Mouse (Mus musculus) lung, postnatal 10 days (tissue): ENCODE measurements around the gene D630003M21Rik.

Experiments used
- DNase-seq: peaks from one replicate; pipeline ENCODE4 v3.0.0; 2021

The D630003M21Rik gene

DNA sequence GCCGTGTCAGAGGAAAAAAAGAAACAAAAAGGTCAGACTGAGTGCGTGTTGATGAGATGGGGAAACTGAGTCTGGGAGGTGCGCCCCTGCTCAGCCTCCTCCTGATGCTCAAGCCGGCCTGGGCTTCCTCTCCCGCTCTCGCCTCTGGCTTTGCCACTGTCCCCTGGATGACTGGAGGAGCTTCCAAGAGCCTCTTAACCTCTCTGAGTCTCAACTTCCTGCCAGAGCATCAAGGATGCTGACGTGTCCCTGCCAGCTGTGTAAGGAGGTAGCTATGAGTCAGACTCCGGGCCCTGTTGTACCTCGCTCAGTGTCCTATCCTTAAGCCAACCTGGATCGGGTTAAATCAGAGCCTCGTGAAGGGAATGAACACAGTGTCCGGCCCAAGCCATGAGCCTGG is 91.3 kb downstream of the D630003M21Rik start:
- DNase-seq: no peak

DNA sequence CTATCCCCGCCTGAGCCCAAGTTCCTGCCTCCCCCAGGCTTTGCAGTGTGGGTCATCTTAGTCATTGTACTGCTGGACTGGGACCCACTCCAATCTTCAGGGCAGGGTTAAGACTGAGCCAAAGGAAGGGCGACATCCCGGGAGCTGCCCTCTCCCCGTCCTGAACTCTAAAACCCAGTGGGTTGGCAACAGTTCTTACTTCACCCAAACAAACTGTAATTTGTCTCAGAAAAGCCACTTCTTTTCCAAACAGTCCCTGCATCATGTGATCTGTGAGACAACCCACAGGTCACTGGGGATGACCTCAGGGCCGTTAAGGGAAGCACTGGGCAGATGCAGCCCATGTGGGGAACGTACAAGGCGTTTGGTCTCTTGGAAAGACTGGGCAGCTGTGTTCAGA is 92.8 kb downstream of the D630003M21Rik start:
- DNase-seq: peak; percentile 89

DNA sequence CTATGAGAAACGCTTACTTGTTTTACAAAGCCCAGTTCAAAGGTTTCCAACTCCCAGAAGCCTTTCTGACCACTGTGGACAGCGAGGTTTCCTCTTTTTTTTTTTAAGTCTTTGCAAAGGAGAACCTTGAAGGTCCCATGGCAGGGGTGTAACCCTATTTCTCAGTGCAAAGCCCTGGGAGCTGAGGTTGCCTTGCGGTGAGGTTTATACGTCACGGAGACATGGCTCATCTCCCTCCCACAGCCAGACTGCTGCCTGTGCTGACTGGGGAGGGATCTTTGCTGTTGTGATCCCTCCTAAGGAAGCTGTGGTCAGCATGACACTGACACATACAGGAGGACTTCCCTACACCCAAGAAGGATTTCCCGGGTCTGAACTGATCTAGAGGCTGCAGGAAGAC is 96.0 kb downstream of the D630003M21Rik start:
- no peak for DNase-seq
